Mouse (Mus musculus) right cerebral cortex, adult 2 months (tissue): ENCODE results near the gene Slc39a11.
"Not testable (repeated sequence)": the region's sequence is repeated elsewhere in the genome, so short reads cannot be mapped to it uniquely, and the experiment has no call there.

Experiments used
- DNase-seq, 2 experiments: peaks; one replicate each; pipeline ENCODE4 v3.0.0; 2021 to 2022; ENCODE audit warnings: low spot score in 2 of 2

Gene Slc39a11

GRCm38 (mm10) chr11:113667122-113667521 is 17.2 kb upstream of the Slc39a11 start:
- no peak for DNase-seq

GRCm38 (mm10) chr11:113666648-113667047 is 16.8 kb upstream of the Slc39a11 start:
- no peak for DNase-seq

- no peak for DNase-seq
Observed at GRCm38 (mm10) chr11:113666205-113666604, 16.3 kb upstream of the Slc39a11 start.

- DNase-seq = no peak
Observed at GRCm38 (mm10) chr11:113664279-113664678, 14.4 kb upstream of the Slc39a11 start.

GRCm38 (mm10) chr11:113661835-113662351 is 12.0 kb upstream of the Slc39a11 start:
- no peak for DNase-seq

GRCm38 (mm10) chr11:113660940-113661339 is 11.1 kb upstream of the Slc39a11 start:
- no peak for DNase-seq

- DNase-seq = not testable (repeated sequence)
Observed at GRCm38 (mm10) chr11:113660213-113660612, 10.3 kb upstream of the Slc39a11 start.

GRCm38 (mm10) chr11:113658763-113659162 is 8.9 kb upstream of the Slc39a11 start:
- DNase-seq = no peak

GRCm38 (mm10) chr11:113658319-113658718 is 8.4 kb upstream of the Slc39a11 start:
- DNase-seq = no peak

- no peak for DNase-seq
Observed at GRCm38 (mm10) chr11:113657221-113657620, 7.3 kb upstream of the Slc39a11 start.

- DNase-seq = no peak
Observed at GRCm38 (mm10) chr11:113656511-113656932, 6.6 kb upstream of the Slc39a11 start.

GRCm38 (mm10) chr11:113654561-113655270 is 4.8 kb upstream of the Slc39a11 start:
- DNase-seq = peak in 1 of 2 experiments; percentile 68

GRCm38 (mm10) chr11:113654105-113654504 is 4.2 kb upstream of the Slc39a11 start:
- no peak for DNase-seq

GRCm38 (mm10) chr11:113652516-113652915 is 2.6 kb upstream of the Slc39a11 start:
- no peak for DNase-seq

GRCm38 (mm10) chr11:113651907-113652273 is 2.0 kb upstream of the Slc39a11 start:
- no peak for DNase-seq

- no peak for DNase-seq
Observed at GRCm38 (mm10) chr11:113651206-113651906, 1.5 kb upstream of the Slc39a11 start.

GRCm38 (mm10) chr11:113648690-113649352 is 1.1 kb downstream of the Slc39a11 start, which contains the start of gene Cog1:
Gene Cog1, plus strand, starts transcription at chr11:113649169.
- no peak for DNase-seq

GRCm38 (mm10) chr11:113648152-113648551 is 1.7 kb downstream of the Slc39a11 start:
- DNase-seq = peak; percentile 77 to 87

GRCm38 (mm10) chr11:113645181-113645580 is 4.7 kb downstream of the Slc39a11 start:
- DNase-seq = no peak

- DNase-seq = no peak
Observed at GRCm38 (mm10) chr11:113638680-113639079, 11.2 kb downstream of the Slc39a11 start.

- no peak for DNase-seq
Observed at GRCm38 (mm10) chr11:113634699-113635121, 15.2 kb downstream of the Slc39a11 start.

GRCm38 (mm10) chr11:113633398-113633797 is 16.5 kb downstream of the Slc39a11 start:
- no peak for DNase-seq
